Mouse (Mus musculus) heart, embryonic 10.5 days (tissue): ENCODE measurements around the gene Plekho1. TPM values are rescaled to one million over a fixed set of nuclear protein-coding genes. Genes with fewer than 3 reads are reported as not detected.
"Not testable (repeated sequence)": the region's sequence is repeated elsewhere in the genome, so short reads cannot be mapped to it uniquely, and the experiment has no call there.

Source experiments
- DNase-seq: peaks from one replicate; pipeline ENCODE4 v3.0.0-alpha.2; 2017; ENCODE audit warnings: low spot score
- H3K27ac ChIP-seq: fragments of 300-500 bp; sonication (generic); 2 replicates; pipeline ENCODE4 v1.5.1; 2016; ENCODE audit warnings: mild to moderate bottlenecking
- H3K27me3 ChIP-seq: fragments of 300-500 bp; sonication (generic); 2 replicates; pipeline ENCODE4 v1.6.1; 2016; ENCODE audit warnings: mild to moderate bottlenecking; ENCODE audit not compliant: poor library complexity, insufficient read depth, severe bottlenecking
- H3K36me3 ChIP-seq: fragments of 300-500 bp; sonication (generic); 2 replicates; pipeline ENCODE4 v1.6.1; 2016; ENCODE audit warnings: mild to moderate bottlenecking, moderate library complexity
- H3K4me1 ChIP-seq: fragments of 300-500 bp; sonication (generic); 2 replicates; pipeline ENCODE4 v1.6.1; 2016; ENCODE audit warnings: mild to moderate bottlenecking
- H3K4me3 ChIP-seq: fragments of 300-500 bp; sonication (generic); 2 replicates; pipeline ENCODE4 v1.5.1; 2016; ENCODE audit warnings: mild to moderate bottlenecking, moderate library complexity
- H3K9me3 ChIP-seq: fragments of 300-500 bp; sonication (generic); 2 replicates; pipeline ENCODE4 v1.6.1; 2016; ENCODE audit warnings: mild to moderate bottlenecking, moderate library complexity
- WGBS: fragments of 180-500 bp; shearing (Covaris S2); methylation state at CpG from one replicate; pipeline ENCODE4 v1.1.7; 2016; 5-methylcytosine and 5-hydroxymethylcytosine counted together
- polyA plus RNA-seq: library from polyadenylated mRNA; unstranded; fragments of >200 nt; fragmentation: Nextera tagmentation; extraction: Ambion mirVana; gene quantifications from 2 replicates; pipeline ENCODE4 v1.2.1, GENCODE M21; 2016

The Plekho1 gene
- polyA plus RNA-seq, 1 experiment from 2014 or later = 88.2 TPM

DNA sequence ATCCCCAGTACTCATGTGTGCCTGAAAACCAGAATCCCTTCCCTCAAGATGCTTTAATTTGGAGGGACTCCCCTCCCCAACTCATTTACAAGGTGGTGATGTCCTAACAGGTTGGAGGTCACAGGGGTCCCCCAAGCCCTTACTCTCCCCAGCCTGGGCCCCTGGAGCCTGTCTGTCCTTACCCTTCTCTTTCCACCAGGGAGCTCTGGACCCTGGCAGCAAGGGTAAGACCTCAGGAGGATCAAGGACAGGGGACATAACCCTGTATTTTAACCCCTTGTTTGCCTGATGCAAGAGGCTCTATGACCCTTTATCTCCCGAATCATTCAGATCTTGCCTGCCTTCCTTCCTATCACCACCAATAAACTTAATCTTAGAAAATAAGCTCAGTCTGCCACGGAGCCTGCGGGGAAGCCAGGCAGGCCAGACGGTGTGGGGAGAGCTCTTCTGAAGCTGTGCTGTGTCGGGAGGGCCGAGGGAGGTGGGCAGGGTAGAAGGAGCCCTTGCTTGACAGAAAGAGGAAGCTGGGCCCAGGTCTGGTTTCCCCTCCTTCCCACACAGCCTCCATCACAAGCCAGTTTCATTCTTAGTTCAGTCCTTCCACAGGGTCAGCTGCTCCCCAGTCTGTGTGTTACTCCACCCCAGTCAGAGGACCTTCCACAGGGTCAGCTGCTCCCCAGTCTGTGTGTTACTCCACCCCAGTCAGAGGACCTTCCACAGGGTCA is 8.3 kb downstream of the Plekho1 start:
- peaks cover 73% of the 10 kb centered on the region for H3K4me1 ChIP-seq

GRCm38 (mm10) chr3:95986984-95987383 is 8.8 kb downstream of the Plekho1 start:
- H3K27ac ChIP-seq = peak overlapping the region; percentile 95
- DNase-seq = no peak
- 52% methylated on average over 4 of the region's 4 CpGs for WGBS
- H3K36me3 ChIP-seq = peaks cover 48% of the 10 kb centered on the region
- no peaks in the 10 kb centered on the region for H3K9me3 ChIP-seq
- no peaks in the 10 kb centered on the region for H3K27me3 ChIP-seq
- peaks cover 68% of the 10 kb centered on the region for H3K4me1 ChIP-seq
- peak overlapping the region; percentile 43; the same call in 1 of the 2 replicates for H3K4me3 ChIP-seq

More for the DNA sequence above, 8.3 kb downstream of the Plekho1 start:
- DNase-seq = no peak
- no peaks in the 10 kb centered on the region for H3K9me3 ChIP-seq
- no peak overlapping the region; the same call in 1 of the 2 replicates for H3K4me3 ChIP-seq
- H3K27me3 ChIP-seq = no peaks in the 10 kb centered on the region
- 55% methylated on average over 6 of the region's 6 CpGs for WGBS
- peaks cover 54% of the 10 kb centered on the region for H3K36me3 ChIP-seq
- H3K27ac ChIP-seq = peak overlapping the region; percentile 95

DNA sequence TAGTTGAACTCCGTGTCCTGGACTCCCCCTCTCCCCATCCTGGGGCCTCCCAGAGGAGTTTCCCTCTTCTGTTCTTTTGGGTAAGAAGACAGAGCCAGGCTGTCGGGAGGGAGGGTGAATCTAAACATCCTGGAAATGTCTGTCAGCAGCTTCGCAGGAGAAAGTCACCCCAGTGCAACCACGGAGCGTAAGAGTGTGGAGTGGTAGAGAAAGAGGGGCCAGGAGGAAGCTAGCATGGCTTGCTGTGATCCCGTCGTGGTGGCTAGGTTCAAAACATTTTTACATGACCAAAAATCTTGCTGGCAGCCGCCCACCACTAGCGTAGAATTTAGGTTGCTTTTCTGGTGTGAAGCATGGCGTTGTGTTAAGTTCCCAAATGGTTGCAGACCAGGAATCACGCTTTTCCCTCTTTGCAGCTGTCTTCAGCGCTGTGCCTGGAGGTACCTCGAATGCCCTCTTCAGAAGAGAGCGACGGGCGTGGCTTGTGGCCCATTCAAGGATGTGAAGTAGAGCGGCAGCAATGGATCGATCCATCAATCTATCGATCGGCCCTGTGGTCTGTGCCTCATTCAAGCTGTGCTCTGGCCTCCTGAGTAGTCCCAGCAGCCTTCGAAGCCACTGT is 9.7 kb downstream of the Plekho1 start:
- H3K27me3 ChIP-seq = no peaks in the 10 kb centered on the region
- H3K4me3 ChIP-seq = peak overlapping the region; percentile 43
- H3K4me1 ChIP-seq = peaks cover 64% of the 10 kb centered on the region
- WGBS = 1% methylated on average over 21 of the region's 21 CpGs
- no peaks in the 10 kb centered on the region for H3K9me3 ChIP-seq
- DNase-seq = peak; percentile 84
- peak overlapping the region; percentile 95 for H3K27ac ChIP-seq
- H3K36me3 ChIP-seq = peaks cover 40% of the 10 kb centered on the region

GRCm38 (mm10) chr3:95985209-95986000 is 10.4 kb downstream of the Plekho1 start:
- Histone ChIP-seq H3K36me3 (peaks cover 33% of the 10 kb centered on the region), H3K4me1 (peaks cover 57% of the 10 kb centered on the region), H3K27ac (peak overlapping the region; percentile 95), H3K27me3 (no peaks in the 10 kb centered on the region), H3K9me3 (no peaks in the 10 kb centered on the region), H3K4me3 (peak overlapping the region; percentile 43)
- peak; percentile 94 for DNase-seq
- WGBS = 2% methylated on average over 12 of the region's 12 CpGs

DNA sequence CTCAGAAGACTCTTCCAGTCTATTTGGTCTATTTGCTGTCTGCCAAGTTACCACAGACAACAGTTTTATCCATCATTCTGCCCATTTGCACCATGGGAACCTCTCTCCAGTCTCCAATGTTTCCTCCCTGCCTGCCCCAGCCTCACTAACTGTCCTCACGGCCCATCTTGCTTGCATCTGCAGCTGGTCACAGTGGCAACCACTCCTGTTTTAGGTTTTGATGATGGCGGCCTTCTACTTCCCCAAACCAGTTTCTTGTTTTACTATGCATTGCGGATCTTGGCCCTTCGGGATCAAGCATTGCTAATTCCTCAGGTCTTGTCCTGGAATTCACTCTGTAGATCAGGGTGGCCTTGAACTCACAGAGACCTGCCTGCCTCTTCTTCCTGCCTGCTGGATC is 13.7 kb downstream of the Plekho1 start:
- Histone ChIP-seq H3K4me1 (peaks cover 32% of the 10 kb centered on the region), H3K9me3 (no peaks in the 10 kb centered on the region), H3K36me3 (peaks cover 1% of the 10 kb centered on the region; the same call in 1 of the 2 replicates), H3K4me3 (no peak overlapping the region), H3K27me3 (no peaks in the 10 kb centered on the region), H3K27ac (peak overlapping the region; percentile 2; the same call in 1 of the 2 replicates)
- no peak for DNase-seq
- 83% methylated on average over 4 of the region's 4 CpGs for WGBS

GRCm38 (mm10) chr3:95980276-95980970 is 15.4 kb downstream of the Plekho1 start:
- Histone ChIP-seq H3K36me3 (no peaks in the 10 kb centered on the region), H3K27ac (no peak overlapping the region), H3K27me3 (no peaks in the 10 kb centered on the region), H3K9me3 (no peaks in the 10 kb centered on the region), H3K4me1 (peaks cover 15% of the 10 kb centered on the region), H3K4me3 (no peak overlapping the region)
- 82% methylated on average over 12 of the region's 12 CpGs for WGBS
- DNase-seq = no peak

DNA sequence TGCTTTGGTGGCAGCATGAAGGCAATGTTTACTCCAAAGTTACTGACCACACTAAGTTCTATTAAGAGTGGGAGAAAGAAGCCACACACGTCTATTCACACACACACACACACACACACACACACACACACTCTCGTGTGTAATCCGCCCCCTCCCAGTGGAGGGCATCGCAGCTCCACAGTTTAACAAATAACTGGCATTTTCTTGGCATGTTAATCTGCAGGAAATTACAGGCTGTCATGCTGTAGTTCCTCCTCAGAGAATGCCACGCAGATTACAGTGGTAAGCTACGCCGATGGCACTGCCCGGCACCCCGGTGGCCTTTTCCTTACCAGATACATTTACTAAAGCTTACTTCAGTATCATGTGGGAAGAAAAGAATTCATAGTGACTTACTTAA is 17.5 kb downstream of the Plekho1 start:
- H3K27ac ChIP-seq = no peak overlapping the region
- H3K9me3 ChIP-seq = no peaks in the 10 kb centered on the region
- H3K4me1 ChIP-seq = peaks cover 7% of the 10 kb centered on the region
- 84% methylated on average over 9 of the region's 9 CpGs for WGBS
- H3K27me3 ChIP-seq = 0 out of 2 replicates have a peak, but pooled peaks cover 3% of the 10 kb centered on the region
- DNase-seq = no peak
- H3K4me3 ChIP-seq = no peak overlapping the region
- H3K36me3 ChIP-seq = no peaks in the 10 kb centered on the region

DNA sequence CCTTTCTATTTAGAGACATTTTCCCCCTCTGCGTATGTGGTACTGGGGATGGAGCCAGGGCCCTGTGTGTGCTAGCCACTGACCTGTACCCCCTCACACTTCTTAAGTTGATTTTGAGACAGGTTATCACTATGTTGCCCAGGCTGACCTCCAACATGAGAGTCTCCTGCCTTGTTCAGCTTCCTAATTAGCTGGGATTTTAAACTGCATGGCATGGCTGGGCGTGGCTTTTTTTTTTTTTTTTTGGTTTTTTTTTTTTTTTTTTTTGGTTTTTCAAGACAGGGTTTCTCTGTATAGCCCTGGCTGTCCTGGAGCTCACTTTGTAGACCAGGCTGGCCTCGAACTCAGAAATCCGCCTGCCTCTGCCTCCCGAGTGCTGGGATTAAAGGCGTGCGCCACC is 18.2 kb downstream of the Plekho1 start:
- Histone ChIP-seq H3K4me1 (peaks cover 14% of the 10 kb centered on the region), H3K27ac (peak overlapping the region; percentile 31; the same call in 1 of the 2 replicates)
- WGBS = 88% methylated on average over 7 of the region's 7 CpGs
- H3K27me3 ChIP-seq, H3K9me3 ChIP-seq, H3K4me3 ChIP-seq, DNase-seq, H3K36me3 ChIP-seq: not testable (repeated sequence)

DNA sequence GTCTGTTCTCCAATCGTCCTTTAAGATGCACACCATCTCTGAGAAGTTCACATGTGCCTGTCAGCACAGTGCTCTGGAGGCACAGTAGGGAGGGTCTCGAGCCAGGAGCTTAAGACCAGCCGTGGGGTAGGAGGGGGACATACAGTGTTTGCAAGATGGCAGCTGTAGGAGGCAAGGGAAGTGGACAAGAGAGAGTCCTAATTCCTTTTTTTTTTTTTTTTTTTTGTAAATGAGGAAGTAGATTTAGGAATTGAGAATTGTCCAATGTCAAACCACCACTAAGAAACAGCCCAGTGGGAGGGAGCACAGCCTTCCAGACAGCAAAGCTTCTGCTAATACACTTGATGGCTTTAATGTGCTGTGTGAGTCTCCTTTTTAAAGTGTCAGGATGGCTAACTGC is 18.7 kb downstream of the Plekho1 start:
- no peaks in the 10 kb centered on the region for H3K36me3 ChIP-seq
- no peak for DNase-seq
- peak overlapping the region; percentile 31; the same call in 1 of the 2 replicates for H3K27ac ChIP-seq
- H3K9me3 ChIP-seq = no peaks in the 10 kb centered on the region
- peaks cover 14% of the 10 kb centered on the region for H3K4me1 ChIP-seq
- no peak overlapping the region for H3K4me3 ChIP-seq
- 53% methylated on average over 3 of the region's 3 CpGs for WGBS
- 0 out of 2 replicates have a peak, but pooled peaks cover 3% of the 10 kb centered on the region for H3K27me3 ChIP-seq

- no peak for DNase-seq
- Histone ChIP-seq H3K27ac (peak overlapping the region; percentile 79), H3K36me3 (no peaks in the 10 kb centered on the region), H3K27me3 (0 out of 2 replicates have a peak, but pooled peaks cover 3% of the 10 kb centered on the region), H3K4me3 (peak overlapping the region; percentile 51), H3K9me3 (no peaks in the 10 kb centered on the region), H3K4me1 (peaks cover 9% of the 10 kb centered on the region)
- WGBS = 4% methylated on average over 34 of the region's 34 CpGs
Observed at GRCm38 (mm10) chr3:95972873-95973634, 22.7 kb downstream of the Plekho1 start.

GRCm38 (mm10) chr3:95972251-95972872 is 23.4 kb downstream of the Plekho1 start:
- no peak for DNase-seq
- Histone ChIP-seq H3K27ac (peak overlapping the region; percentile 79), H3K36me3 (no peaks in the 10 kb centered on the region), H3K4me3 (peak overlapping the region; percentile 51), H3K9me3 (no peaks in the 10 kb centered on the region), H3K4me1 (peaks cover 9% of the 10 kb centered on the region), H3K27me3 (0 out of 2 replicates have a peak, but pooled peaks cover 3% of the 10 kb centered on the region)
- WGBS = 75% methylated on average over 12 of the region's 12 CpGs
